Mouse (Mus musculus): ENCODE results near the gene A930033H14Rik.

- TF ChIP-seq CTCF (IDR thresholded peaks at IDR 0.05; ENCODE audit: extremely low read depth, insufficient read depth, low read length) (no peak), POLR2A (IDR thresholded peaks at IDR 0.05; ENCODE audit: extremely low read depth, insufficient read depth, low read length) (no peak)
Measured at GRCm38 (mm10) chr10:69206081-69206480, 6.8 kb downstream of the A930033H14Rik start.

Measured in cortical plate, adult 2 months (tissue).